Mouse (Mus musculus): ENCODE results near the gene Denr. TPM values are rescaled to one million over a fixed set of nuclear protein-coding genes. Genes with fewer than 3 reads are reported as not detected.

The Denr gene
- total RNA-seq, 1 experiment = 78.2 TPM

DNA sequence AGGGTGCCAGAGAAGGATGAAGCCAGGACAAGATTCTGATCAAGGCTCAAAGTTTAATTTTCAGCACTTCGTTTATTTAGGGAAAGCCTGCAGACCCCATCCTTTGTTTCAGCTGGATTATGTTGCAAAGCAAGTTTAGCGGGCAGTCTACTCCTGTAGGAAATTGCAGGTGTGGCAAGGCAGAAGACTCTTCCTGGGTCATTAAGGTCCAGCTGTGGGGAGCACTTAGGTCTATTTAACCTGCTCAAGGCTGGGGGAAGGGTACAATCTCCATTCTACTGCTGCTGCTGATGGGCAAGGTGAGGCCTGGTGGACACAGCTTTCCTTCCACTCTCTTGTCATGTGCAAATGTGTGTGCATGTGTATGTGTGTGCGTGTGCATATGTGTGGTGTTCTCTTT lies 52.0 kb downstream of the Denr start:
- H3K36me3 ChIP-seq (ENCODE audit: control insufficient read depth, insufficient read depth, low read length, poor library complexity, severe bottlenecking) = no peaks in the 10 kb centered on the region
- TF ChIP-seq ZC3H11A (IDR thresholded peaks at IDR 0.05; ENCODE audit: borderline replicate concordance, low read depth, low read length) (no peak), ZNF384 (IDR thresholded peaks at IDR 0.05; ENCODE audit: low read depth, low read length) (no peak), CHD2 (IDR thresholded peaks at IDR 0.05; ENCODE audit: low read depth, low read length) (no peak), HCFC1 (IDR thresholded peaks at IDR 0.05; ENCODE audit: borderline replicate concordance, insufficient read depth, low read length) (no peak), MAFK (IDR thresholded peaks at IDR 0.05; ENCODE audit: insufficient read depth, low read depth, low read length) (no peak)
- in situ Hi-C loops (cut with MboI; ENCODE audit: low sequenced_read_pairs in 2 of 2, unreplicated experiment in 2 of 2) = no loop called here

DNA sequence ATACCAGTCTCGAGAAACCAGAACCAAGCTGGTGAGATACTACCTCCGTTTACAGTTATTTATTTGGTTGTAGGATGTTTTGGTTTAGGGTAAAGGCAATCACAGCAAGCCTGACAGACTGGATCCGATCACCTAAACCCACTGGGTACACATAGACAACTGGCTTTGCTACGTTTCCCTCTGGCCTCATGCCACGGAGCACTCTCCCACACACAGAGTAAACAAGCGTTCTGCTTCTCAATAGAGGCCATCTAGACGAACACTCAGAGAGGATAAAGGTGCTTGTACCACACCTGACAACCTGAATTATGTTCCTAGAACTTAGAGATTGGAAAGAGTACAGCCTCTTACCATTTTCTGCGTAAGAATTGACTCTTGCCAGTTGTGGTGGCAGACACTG lies 53.2 kb downstream of the Denr start:
- Histone ChIP-seq H3K9me3 (ENCODE audit: control insufficient read depth, insufficient read depth, low read depth, low read length) (no peaks in the 10 kb centered on the region), H3K4me3 (ENCODE audit: insufficient read depth in 1 of 2, low read depth in 1 of 2, low read length in 2 of 2, poor library complexity in 1 of 2, severe bottlenecking in 1 of 2) (no peak overlapping the region), H3K27ac (ENCODE audit: insufficient read depth, low read depth, low read length, poor library complexity, severe bottlenecking) (no peak overlapping the region), H3K4me1 (ENCODE audit: control insufficient read depth in 2 of 2, insufficient read depth in 2 of 2, low read length in 2 of 2, poor library complexity in 1 of 2) (peaks cover 0 to 4% of the 10 kb centered on the region in 2 experiments; a peak in 1 of 4 replicates), H3K9ac (ENCODE audit: insufficient read depth, low read depth, low read length, poor library complexity, severe bottlenecking) (no peak overlapping the region), H3K36me3 (ENCODE audit: control insufficient read depth, insufficient read depth, low read length, poor library complexity, severe bottlenecking) (no peaks in the 10 kb centered on the region)
- TF ChIP-seq HCFC1 (IDR thresholded peaks at IDR 0.05; ENCODE audit: borderline replicate concordance, insufficient read depth, low read length) = no peak
- TF ChIP-seq MAFK (IDR thresholded peaks at IDR 0.05; ENCODE audit: insufficient read depth, low read depth, low read length) = no peak
- no peak for TF ChIP-seq ZNF384 (IDR thresholded peaks at IDR 0.05; ENCODE audit: low read depth, low read length)
- no peak for TF ChIP-seq ZC3H11A (IDR thresholded peaks at IDR 0.05; ENCODE audit: borderline replicate concordance, low read depth, low read length)
- no peak for TF ChIP-seq CHD2 (IDR thresholded peaks at IDR 0.05; ENCODE audit: low read depth, low read length)
- no peak for DNase-seq (ENCODE audit: low read depth, low spot score)
- in situ Hi-C loops (cut with MboI; ENCODE audit: low sequenced_read_pairs in 2 of 2, unreplicated experiment in 2 of 2) = no loop called here

More for the DNA sequence above, 52.0 kb downstream of the Denr start:
- Histone ChIP-seq H3K4me3 (ENCODE audit: insufficient read depth in 1 of 2, low read depth in 1 of 2, low read length in 2 of 2, poor library complexity in 1 of 2, severe bottlenecking in 1 of 2) (no peak overlapping the region), H3K4me1 (ENCODE audit: control insufficient read depth in 2 of 2, insufficient read depth in 2 of 2, low read length in 2 of 2, poor library complexity in 1 of 2) (peaks cover 0 to 4% of the 10 kb centered on the region in 2 experiments; a peak in 1 of 4 replicates), H3K9me3 (ENCODE audit: control insufficient read depth, insufficient read depth, low read depth, low read length) (no peaks in the 10 kb centered on the region), H3K9ac (ENCODE audit: insufficient read depth, low read depth, low read length, poor library complexity, severe bottlenecking) (no peak overlapping the region), H3K27ac (ENCODE audit: insufficient read depth, low read depth, low read length, poor library complexity, severe bottlenecking) (no peak overlapping the region)
- DNase-seq (ENCODE audit: low read depth, low spot score) = no peak

DNA sequence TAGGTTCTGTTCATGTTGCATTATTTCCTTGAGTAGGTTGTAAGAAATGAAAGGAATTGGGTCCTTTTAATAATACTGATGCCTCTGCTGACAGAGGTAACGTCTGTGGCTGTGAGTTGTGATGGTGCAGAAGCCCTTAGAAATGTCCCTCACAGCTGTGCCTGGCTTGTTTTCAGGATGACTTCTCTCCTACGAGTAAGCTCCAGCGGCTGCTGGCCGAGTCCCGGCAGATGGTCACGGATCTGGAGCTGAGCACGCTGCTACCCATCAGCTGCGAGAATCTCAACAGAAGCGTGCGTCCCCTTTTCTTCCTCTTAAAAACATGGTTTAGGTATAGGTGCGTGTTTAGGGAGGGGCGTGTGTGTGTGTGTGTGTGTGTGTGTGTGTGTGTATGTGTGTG lies 54.1 kb downstream of the Denr start:
- Histone ChIP-seq H3K36me3 (ENCODE audit: control insufficient read depth, insufficient read depth, low read length, poor library complexity, severe bottlenecking) (no peaks in the 10 kb centered on the region), H3K27ac (ENCODE audit: insufficient read depth, low read depth, low read length, poor library complexity, severe bottlenecking) (no peak overlapping the region)
- in situ Hi-C loops (cut with MboI; ENCODE audit: low sequenced_read_pairs in 2 of 2, unreplicated experiment in 2 of 2) = no loop called here

DNA sequence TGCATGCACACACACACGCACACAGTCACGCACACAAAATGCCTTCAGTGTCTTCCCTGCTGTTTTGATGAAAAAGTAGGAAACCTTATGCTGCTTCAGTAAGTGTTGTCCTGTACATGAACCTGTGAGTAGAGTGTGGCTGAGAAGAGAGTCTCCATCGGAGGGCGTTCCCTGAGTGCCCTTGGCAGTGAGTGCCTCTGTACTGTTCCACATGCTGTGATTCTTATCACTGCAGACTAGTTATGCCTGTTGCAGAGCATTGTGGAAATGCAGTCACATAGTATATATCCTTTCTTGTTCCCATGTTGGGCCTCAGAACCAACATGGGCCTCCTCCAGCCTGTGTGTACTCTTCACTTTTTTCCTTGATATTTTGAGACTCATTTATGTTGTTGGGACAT lies 57.2 kb downstream of the Denr start:
- TF ChIP-seq HCFC1 (IDR thresholded peaks at IDR 0.05; ENCODE audit: borderline replicate concordance, insufficient read depth, low read length) (no peak), CHD2 (IDR thresholded peaks at IDR 0.05; ENCODE audit: low read depth, low read length) (no peak), ZC3H11A (IDR thresholded peaks at IDR 0.05; ENCODE audit: borderline replicate concordance, low read depth, low read length) (no peak), MAFK (IDR thresholded peaks at IDR 0.05; ENCODE audit: insufficient read depth, low read depth, low read length) (no peak)
- no peak for DNase-seq (ENCODE audit: low read depth, low spot score)
- no peaks in the 10 kb centered on the region for H3K36me3 ChIP-seq (ENCODE audit: control insufficient read depth, insufficient read depth, low read length, poor library complexity, severe bottlenecking)
- no peak overlapping the region for H3K9ac ChIP-seq (ENCODE audit: insufficient read depth, low read depth, low read length, poor library complexity, severe bottlenecking)
- peaks cover 0 to under 1% of the 10 kb centered on the region in 2 experiments; a peak in 1 of 4 replicates for H3K4me1 ChIP-seq (ENCODE audit: control insufficient read depth in 2 of 2, insufficient read depth in 2 of 2, low read length in 2 of 2, poor library complexity in 1 of 2)
- no peaks in the 10 kb centered on the region for H3K9me3 ChIP-seq (ENCODE audit: control insufficient read depth, insufficient read depth, low read depth, low read length)
- in situ Hi-C loops (cut with MboI; ENCODE audit: low sequenced_read_pairs in 2 of 2, unreplicated experiment in 2 of 2) = no loop called here
- no peak overlapping the region for H3K4me3 ChIP-seq (ENCODE audit: insufficient read depth in 1 of 2, low read depth in 1 of 2, low read length in 2 of 2, poor library complexity in 1 of 2, severe bottlenecking in 1 of 2)
- no peak overlapping the region for H3K27ac ChIP-seq (ENCODE audit: insufficient read depth, low read depth, low read length, poor library complexity, severe bottlenecking)

More for the DNA sequence above, 54.1 kb downstream of the Denr start:
- Histone ChIP-seq H3K9ac (ENCODE audit: insufficient read depth, low read depth, low read length, poor library complexity, severe bottlenecking) (no peak overlapping the region), H3K9me3 (ENCODE audit: control insufficient read depth, insufficient read depth, low read depth, low read length) (no peaks in the 10 kb centered on the region), H3K4me3 (ENCODE audit: insufficient read depth in 1 of 2, low read depth in 1 of 2, low read length in 2 of 2, poor library complexity in 1 of 2, severe bottlenecking in 1 of 2) (no peak overlapping the region), H3K4me1 (ENCODE audit: control insufficient read depth in 2 of 2, insufficient read depth in 2 of 2, low read length in 2 of 2, poor library complexity in 1 of 2) (peaks cover 0 to 4% of the 10 kb centered on the region in 2 experiments; a peak in 1 of 4 replicates)
- no peak for DNase-seq (ENCODE audit: low read depth, low spot score)
- TF ChIP-seq CHD2 (IDR thresholded peaks at IDR 0.05; ENCODE audit: low read depth, low read length) (no peak), MAFK (IDR thresholded peaks at IDR 0.05; ENCODE audit: insufficient read depth, low read depth, low read length) (no peak), HCFC1 (IDR thresholded peaks at IDR 0.05; ENCODE audit: borderline replicate concordance, insufficient read depth, low read length) (no peak), ZC3H11A (IDR thresholded peaks at IDR 0.05; ENCODE audit: borderline replicate concordance, low read depth, low read length) (no peak)

DNA sequence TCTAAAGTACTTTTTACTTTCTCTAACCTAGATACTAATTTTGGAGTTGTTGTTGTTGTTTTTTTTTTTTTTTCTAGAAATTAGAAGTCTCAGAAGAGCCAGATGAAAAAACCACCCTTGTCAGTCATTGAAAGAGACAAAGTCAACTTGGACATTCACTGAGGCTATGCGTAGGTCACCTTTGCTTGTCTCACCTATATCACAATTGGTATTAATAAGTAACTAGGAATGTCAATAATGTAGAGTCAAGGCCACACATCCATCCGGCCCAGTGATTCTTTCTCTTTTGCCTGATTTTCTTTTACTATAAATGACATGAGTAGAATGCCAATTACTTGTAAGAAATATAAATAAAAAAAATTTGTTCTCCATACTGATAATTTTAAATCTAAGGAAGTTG lies 59.8 kb downstream of the Denr start:
- in situ Hi-C loops (cut with MboI; ENCODE audit: low sequenced_read_pairs in 2 of 2, unreplicated experiment in 2 of 2) = no loop called here

More for the DNA sequence above, 59.8 kb downstream of the Denr start:
- DNase-seq (ENCODE audit: low read depth, low spot score) = no peak
- TF ChIP-seq ZNF384 (IDR thresholded peaks at IDR 0.05; ENCODE audit: low read depth, low read length) = no peak
- TF ChIP-seq MAFK (IDR thresholded peaks at IDR 0.05; ENCODE audit: insufficient read depth, low read depth, low read length) = no peak
- no peak for TF ChIP-seq HCFC1 (IDR thresholded peaks at IDR 0.05; ENCODE audit: borderline replicate concordance, insufficient read depth, low read length)
- no peak for TF ChIP-seq ZC3H11A (IDR thresholded peaks at IDR 0.05; ENCODE audit: borderline replicate concordance, low read depth, low read length)
- TF ChIP-seq CHD2 (IDR thresholded peaks at IDR 0.05; ENCODE audit: low read depth, low read length) = no peak
- Histone ChIP-seq H3K4me1 (ENCODE audit: control insufficient read depth in 2 of 2, insufficient read depth in 2 of 2, low read length in 2 of 2, poor library complexity in 1 of 2) (no peaks in the 10 kb centered on the region), H3K4me3 (ENCODE audit: insufficient read depth in 1 of 2, low read depth in 1 of 2, low read length in 2 of 2, poor library complexity in 1 of 2, severe bottlenecking in 1 of 2) (no peak overlapping the region), H3K9ac (ENCODE audit: insufficient read depth, low read depth, low read length, poor library complexity, severe bottlenecking) (no peak overlapping the region), H3K36me3 (ENCODE audit: control insufficient read depth, insufficient read depth, low read length, poor library complexity, severe bottlenecking) (no peaks in the 10 kb centered on the region), H3K27ac (ENCODE audit: insufficient read depth, low read depth, low read length, poor library complexity, severe bottlenecking) (no peak overlapping the region), H3K9me3 (ENCODE audit: control insufficient read depth, insufficient read depth, low read depth, low read length) (no peaks in the 10 kb centered on the region)

Data from ES-E14 (cell line).